Mouse (Mus musculus): Measurements from ENCODE around the gene Rufy4.

- TF ChIP-seq E2F4 (IDR thresholded peaks at IDR 0.05; ENCODE audit: insufficient replicate concordance, low read depth, low read length) (no peak), CTCF (conservative IDR thresholded peaks at IDR 0.05 in 1 of 2, IDR thresholded peaks at IDR 0.05 in 1 of 2; ENCODE audit: low read depth in 2 of 2, low read length in 2 of 2) (no peak), MAFK (IDR thresholded peaks at IDR 0.05; ENCODE audit: insufficient replicate concordance, low read length) (no peak)
Measured at GRCm38 (mm10) chr1:74121821-74122576, 3.3 kb upstream of the Rufy4 start.

Data from CH12.LX (cell line).